Mouse (Mus musculus): ENCODE measurements around the gene Lamtor1.
A peak's percentile ranks its signal among the peaks of the same experiment; 100 is the strongest.
"Not testable (repeated sequence)": the region's sequence is repeated elsewhere in the genome, so short reads cannot be mapped to it uniquely, and the experiment has no call there.

Lamtor1 gene

DNA sequence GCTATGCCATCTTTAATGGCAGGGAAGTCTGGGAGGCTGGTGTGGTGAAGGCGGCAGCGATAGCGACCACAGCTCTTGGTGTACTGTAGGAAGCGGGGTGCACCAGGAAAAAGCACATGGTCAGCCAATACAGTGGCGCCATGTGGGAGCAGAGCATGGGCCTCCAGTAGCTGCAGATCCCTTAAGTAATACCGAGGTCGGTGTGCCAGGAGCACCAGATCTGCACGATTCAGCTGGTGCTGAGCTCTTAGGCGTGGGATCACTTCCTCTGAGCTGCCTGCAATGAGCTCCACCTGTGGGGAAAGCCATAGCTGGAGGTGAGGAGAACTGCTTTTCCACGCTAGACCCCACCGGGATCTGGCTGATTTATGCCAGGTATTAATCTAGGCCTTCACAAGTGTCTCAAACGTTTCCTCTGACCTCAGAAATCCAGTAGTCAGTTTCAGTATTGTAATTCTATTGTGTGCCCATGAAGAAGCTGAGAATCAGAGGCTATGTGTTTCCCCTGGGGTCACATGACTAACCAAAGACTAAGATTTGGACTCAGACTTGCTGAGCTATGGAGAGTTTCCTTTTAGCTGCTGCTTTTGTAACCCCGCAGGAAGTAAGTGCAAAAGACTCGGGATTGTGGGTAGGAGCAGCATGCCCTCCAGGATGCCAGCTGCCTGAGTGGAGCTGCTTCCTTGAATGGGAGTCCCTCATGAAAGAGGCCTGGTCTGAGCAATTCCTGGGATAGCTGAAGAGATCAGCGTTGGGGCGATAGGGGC lies 5.2 kb upstream of the Lamtor1 start:
- no peak for DNase-seq

DNA sequence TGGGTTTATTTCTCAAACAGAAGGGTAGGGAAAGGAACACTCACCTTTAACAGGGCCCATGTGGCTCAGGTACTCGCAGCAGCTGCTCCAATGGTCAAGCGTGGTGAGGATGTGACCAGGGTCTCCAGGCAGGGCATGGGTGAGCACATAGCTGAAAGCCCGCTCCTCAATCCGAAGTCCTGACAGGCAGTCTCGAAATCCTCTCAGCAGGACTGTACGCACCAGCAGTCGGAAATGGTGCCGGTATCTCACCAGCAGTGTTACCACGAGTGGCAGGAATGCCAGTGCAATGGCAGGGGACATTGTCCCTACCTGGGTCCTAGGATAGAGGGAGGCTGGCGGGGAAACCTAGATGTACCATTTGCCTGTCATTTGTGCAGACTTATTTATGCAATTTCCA lies 3.7 kb upstream of the Lamtor1 start:
- DNase-seq, result no peak

DNA sequence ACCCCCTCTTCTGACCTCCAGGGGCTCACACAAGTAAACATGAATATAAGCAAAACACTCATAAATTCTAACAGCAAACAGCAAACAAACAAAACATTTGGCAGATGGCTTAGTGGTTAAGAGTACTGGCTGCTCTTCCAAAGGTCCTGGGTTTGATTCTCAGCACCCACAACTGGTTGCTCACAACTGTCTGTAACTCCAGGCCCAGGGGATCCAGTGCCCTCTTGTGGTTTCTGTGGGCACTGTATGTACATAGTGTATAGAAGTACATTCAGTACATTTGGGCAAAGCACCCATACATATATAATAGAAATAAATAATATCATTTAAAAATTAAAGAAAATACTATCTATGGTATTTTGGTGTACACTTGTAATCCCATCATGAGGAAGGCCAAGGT lies 2.9 kb upstream of the Lamtor1 start:
- DNase-seq, result no peak

DNA sequence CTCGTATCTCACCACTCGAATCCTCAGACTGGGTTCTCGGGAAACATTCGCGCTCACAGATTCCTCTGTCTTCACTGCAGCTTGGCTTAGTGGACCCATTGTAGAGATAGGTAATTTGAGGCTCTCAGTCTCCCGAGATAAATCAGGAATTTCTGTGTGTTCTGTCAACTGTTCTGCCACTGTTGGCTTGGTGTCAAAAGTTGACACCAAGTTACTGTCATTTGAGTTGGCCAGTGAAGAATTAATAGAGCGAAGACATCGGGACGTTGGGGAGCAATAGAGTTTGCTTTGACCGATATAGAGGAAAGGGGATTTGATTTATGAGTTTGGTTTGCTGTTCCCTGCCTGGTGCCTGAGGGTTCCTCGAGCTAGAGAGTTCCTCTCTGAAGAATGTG lies 580 bp downstream of the Lamtor1 start, which contains the start of gene Tomt:
TSS of gene Tomt (minus strand) at position 73 of the 395 bp plus-strand sequence.
- no peak for DNase-seq

DNA sequence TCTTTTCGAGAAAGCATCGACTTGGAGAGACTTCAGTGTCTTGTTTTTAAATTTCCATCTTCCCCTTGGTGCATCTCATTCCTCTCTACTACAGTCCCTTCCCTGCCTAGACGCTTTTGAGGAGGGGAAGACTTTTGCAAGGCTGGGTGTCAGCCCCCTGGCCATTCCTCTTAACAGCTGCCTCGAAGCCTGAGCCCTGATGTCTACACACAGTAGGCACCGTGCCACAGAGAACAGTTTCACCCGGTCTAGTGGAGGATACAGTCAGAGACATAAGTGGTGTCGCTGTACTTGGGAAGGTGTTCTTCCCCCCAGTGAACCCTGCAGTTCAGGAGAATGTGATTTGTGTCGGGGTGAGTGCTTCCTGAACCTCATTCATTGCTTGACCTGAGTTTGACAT lies 992 bp downstream of the Lamtor1 start:
- DNase-seq, result no peak

DNA sequence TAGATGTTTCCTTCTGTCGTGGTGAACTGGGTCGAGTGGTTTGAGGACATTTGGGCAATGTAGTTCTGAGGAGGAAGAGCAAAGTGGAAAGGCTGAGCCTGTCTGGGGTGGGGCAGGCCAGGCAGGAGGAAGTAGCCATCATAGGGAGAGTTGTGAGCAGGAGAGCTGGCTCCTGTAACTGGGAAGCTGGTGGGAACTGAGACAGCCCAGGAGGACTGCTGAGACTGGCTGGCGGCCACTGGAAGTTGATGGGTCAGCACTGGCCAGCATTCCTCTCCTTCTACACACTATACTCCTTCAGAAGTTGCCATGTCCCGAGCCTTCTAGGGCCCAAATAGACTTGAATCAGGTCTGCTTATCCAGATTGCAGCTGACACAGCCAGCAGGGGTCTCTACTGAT lies 2.7 kb downstream of the Lamtor1 start:
- no peak for DNase-seq

DNA sequence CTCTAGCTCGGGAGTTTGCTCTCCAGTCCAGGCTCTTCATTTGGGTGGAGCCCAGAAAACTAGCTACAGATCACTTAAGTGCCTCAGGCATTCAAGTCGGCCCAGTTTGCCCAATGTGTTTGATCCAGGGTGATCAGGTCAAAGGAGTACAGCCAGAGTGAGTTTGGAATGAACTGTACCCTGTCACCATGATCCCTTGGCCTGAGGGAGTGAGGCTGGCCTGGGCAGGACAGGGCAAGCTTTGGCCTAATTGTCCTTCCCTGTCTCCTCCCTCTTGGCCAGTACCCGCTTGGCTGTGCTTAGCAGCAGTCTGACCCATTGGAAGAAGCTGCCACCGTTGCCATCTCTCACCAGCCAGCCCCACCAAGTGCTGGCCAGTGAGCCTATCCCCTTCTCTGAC lies 4.4 kb downstream of the Lamtor1 start:
- no peak for DNase-seq

DNA sequence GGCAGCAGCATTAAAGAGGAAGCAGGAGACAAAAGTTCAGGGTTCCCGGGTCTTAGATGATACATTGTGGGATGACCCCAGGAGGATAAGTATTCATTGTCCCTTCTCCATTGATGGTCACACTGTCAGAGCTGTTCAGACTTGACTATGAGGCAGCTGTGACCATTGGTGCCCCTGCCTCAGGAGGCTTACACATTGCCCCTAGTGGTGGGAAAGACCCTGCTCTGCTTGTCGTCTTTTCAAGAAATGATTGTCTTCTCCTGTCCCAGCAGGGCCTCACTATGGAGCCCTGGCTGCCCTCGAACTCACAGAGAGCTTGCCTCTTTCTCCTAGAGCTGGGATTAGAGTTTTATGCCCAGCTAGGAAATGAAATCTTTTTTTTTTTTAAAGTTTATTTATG lies 6.3 kb downstream of the Lamtor1 start:
- DNase-seq, result no peak

DNA sequence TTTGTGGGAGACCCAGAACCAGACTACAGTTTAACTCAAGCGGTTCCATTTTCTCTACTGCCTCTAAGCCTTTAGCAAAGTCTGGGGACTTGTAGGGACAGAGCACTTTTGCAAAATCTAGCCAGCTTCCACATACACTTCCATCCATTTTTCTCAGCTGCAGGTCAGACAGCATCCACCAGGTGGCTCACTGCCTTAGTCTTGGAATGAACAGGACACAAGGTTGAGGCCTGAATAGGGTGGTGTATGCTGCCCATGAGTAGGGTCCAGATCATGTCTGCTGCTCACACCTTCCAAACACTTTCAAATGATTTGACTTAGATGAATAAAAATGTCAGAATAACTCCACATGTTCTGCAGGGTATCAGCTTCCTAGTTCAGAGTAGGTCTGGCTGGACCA lies 12.4 kb downstream of the Lamtor1 start:
- DNase-seq, result peak; percentile 63

DNA sequence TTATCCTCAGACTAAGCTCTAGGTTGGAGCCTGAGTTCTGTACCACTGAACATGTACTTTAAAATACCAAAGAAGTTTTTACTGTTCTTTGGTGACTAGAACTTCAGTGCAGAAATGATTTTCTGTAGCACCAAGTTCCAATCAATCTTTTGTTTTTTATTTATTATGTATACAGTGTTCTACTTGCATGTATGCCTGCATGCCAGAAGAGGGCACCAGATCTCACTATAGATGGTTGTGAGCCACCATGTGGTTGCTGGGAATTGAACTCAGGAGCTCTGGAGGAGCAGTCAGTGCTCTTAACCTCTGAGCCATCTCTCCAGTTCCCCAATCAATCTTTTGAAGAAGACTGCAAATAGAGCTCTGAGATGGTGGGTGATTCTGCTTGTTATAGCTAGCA lies 20.2 kb downstream of the Lamtor1 start:
- not testable (repeated sequence) for DNase-seq

DNA sequence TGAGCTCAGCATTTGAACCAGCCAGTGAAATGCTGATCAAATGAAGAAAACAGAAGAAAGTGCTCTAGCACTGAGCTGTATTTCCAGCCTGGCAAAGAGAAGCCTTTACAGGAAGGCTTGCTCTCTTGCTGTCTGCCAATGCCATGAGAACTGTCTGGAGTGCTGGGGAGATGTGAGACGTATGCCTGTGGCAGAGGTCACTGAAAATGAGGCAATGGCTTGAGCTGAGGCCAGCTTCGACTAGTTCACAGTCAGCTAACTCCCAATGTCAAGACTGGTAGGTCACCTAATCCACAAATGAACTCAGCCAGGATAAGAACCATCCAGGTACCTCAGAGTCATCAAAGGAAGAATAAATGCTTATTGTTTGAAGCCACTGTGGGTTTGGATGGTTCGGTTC lies 22.4 kb downstream of the Lamtor1 start:
- no peak for DNase-seq

DNA sequence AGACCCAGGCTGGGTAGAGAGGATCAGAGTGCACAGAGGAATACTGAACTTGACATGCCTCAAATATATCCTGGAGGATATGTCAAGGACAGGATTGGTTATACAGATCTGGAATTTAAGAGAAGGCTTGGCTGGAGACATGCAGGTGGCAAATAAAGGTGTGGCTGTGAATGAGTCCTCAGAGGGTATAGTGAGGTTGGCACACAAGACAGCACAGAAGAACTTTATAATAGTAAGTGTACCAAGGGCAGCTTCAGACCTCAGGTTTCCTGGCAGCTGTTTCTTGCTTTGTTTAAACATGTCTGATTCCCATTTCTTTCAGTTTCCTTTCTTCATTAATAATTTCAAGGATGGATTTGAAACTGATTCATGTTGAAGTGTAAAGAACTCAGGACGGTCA lies 26.8 kb downstream of the Lamtor1 start:
- DNase-seq, result no peak

DNA sequence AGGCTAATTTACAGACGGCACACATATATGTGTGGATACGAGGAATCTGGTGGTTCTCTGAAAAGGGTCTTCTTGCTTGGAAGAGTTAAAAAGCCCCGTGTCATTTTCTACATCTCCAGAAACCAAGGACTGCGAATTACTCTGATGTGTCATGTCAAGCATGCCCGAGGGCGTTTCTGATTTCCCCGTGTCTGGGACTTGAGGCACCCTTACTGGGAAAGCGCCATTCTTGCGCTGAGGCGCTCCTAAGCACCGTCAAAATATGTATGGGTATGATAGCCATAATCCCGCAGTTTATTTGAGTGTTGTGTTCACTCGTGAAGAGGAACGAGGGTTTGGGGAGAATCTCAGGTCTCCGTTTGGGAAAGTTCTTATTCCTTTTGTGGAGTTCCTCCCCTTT lies 27.6 kb downstream of the Lamtor1 start:
- no peak for DNase-seq

DNA sequence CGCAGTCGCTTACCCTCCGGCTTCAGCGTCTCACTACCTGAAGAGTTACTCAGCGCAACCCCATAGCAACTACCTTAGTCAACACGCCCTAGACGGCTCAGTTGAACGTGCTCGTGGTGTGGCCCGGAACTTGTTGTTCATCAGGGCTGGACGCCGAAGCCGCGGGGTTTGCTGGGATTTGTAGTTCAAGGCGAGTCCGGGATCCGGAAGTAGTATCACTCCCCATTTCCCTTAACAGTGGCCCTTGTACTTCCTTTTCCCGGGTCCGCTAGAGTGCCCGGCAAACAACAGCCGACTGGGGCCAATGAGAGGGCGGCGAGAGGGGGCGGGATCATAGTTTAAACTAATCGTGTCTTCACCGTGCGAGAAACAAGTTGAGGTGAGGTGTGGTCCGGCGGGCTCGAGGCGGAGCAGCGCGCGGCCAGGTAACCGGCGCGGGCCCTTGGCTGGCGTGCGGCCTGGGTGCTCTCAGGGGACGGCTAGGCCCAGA lies 28.1 kb downstream of the Lamtor1 start, which contains the start of the genes Lrrc51 and Numa1:
TSS of gene Lrrc51 (minus strand) at position 145 of the 490 bp plus-strand sequence.
TSS of gene Numa1 (plus strand) at position 361 of the 490 bp plus-strand sequence.
- DNase-seq, result peak; percentile 96

DNA sequence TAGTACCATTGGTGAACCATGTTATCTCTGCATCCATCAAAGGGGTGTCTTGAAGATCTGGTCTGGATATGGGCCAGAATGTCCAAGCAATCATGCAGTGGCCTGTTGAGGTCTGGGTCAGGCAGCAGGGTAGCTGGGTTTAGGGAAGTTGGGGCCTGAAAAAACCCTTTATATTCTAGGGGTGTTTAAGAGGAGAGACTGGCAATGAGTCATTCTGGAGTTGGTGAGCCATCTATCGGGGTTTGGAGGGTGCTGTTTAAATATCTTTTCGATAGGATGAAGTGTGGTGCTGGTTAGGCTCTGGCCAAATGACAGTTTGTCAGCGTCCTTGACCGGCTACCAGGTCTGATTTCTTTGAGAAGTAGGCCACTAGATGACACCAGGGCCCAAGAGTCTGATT lies 30.3 kb downstream of the Lamtor1 start:
- no peak for DNase-seq

DNA sequence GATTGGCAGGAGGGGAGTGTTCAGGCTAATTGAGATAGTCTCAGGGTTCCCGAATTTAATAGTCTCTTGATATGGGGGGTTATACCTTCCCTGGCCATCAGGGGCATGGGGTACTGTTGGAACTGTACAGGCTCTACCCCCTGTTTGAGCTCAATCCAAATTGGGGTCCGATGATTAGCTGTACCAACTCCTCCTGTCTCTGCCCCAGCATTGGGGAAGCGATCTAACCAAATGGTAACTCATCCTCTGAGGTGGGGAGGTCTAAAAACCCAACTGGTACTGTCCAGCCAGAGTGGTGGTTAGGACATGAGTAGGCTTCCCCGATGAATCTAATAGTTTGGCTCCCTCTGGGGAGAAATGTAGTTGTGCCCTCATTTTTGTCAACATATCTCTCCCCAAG lies 31.3 kb downstream of the Lamtor1 start:
- DNase-seq, result no peak

DNA sequence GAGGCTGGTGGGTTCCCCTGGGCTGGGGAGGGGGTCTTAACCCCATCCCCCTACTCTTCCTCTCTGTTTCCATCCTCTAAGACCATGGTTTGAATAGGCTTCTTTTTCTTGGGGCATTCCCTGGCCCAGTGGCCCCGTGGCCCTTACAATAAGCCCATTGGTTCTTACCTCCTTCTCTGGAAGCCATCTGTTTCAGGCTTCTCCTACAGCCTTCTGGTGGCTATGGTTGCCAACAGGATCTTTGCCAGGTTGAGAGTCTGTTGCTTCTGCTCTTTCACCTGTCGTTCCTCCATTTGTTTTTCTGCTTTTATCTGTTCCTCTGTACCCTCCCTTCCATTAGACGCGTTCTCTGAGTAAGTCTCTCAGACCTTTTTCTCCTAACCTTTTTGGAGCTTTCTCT lies 31.9 kb downstream of the Lamtor1 start:
- DNase-seq, result no peak

DNA sequence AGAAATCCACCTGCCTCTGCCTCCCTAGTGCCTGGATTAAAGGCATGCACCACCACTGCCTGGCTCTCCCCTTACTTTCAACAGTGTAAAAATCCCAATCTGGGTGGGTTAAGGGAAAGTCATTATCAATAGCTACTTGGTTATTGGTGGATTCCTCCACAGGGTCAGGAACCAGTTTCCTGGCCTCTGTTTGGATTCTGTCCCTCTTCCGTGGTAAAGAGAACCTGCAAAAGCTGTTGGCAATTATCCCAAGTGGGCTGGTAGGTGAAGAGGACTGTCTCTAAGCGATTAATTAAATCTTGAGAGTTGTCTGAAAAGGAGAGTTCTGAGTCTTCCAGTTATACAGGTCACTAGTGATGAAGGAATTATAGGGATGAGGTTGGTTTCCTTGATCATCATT lies 32.6 kb downstream of the Lamtor1 start:
- DNase-seq, result no peak

DNA sequence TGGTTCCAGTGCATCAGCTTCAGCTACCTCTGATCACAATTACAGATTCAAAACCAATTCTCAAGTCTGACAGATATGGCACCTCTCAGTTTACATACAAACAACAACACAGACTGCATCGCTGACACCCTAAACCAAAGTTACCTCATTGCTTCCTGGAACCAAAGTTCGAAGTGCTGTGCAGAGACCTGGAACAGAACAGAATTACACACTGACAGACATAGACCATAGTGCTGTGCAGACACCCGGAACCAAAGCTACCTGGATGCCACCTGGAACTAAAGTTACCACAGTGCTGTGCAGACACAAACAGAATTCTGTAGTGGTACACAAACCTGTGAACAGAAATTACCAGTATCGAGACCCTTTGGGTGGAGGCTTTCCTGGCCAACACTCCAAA lies 34.1 kb downstream of the Lamtor1 start:
- no peak for DNase-seq

DNA sequence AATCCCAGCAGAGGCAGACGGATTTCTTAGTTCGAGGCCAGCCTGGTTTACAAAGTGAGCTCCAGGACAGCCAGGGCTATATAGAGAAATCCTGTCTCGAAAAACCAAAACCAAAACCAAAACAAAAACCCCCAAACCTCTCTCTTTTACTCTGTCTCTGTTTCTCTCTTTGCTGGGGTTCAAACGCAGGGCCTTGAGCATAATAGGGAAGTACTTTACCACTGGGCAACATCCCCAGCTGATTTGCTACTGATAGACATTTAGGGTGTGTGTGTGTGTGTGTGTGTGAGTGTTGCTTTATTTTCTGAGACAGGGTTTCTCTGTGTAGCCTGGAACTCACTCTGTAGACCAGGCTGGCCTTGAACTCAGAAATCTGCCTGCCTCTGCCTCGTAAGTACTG lies 43.3 kb downstream of the Lamtor1 start:
- DNase-seq, result not testable (repeated sequence)

DNA sequence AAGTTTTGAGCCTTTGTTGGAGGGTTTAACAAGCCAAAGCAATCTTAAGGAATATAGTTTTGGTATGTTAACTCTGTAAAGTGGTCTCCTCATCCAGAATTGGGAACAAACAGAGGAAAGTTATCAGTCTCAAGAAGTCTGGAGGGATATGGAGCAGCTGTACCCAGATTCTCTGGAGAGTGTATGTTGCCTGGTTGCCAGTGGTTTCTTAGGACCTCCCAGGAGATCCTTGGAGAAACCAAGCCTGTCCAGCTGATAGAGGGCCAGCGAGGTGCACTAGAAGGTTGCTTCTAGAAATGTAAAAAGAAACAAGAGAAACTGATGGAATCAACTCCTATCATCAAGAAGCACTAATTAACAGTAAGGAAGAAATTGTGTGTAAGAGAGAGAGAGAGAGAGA lies 45.9 kb downstream of the Lamtor1 start:
- DNase-seq, result no peak

DNA sequence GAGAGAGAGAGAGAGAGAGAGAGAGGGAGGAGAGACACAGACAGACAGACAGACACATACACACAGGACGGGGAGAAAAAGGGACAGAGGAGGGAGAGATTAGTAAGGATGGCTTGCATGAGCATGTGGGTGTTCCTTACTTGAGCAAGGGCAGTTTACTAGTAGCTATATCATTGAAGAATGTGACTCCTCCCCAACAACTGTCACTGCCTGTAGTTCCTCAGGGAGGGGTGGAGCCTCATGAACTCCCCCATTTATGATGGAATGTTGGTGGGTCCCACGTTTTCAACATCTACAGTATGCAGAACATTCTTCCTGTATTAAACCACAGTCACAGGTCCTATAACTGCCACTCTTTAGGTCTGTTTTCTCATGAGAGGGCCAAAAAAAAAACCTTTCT lies 46.4 kb downstream of the Lamtor1 start:
- DNase-seq, result no peak

DNA sequence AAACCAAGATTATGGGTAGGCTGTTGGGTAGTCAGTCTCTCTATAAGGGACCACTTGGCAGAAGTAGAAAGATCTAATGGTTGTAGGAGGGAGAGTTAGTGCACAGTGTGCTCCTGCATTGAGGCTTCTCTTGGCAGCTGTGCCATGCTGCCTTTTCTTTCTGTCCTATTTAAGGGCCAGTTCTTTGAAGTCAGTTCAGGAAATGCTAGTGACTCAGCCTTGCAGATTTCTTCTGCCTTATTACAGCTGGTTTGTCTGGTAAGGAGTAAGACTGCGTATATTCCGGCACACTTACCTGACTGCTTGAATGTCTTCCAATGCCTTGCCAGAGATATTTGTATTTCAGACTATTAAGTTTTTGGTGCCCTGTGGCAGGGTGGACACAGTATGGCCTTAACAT lies 48.5 kb downstream of the Lamtor1 start:
- no peak for DNase-seq

DNA sequence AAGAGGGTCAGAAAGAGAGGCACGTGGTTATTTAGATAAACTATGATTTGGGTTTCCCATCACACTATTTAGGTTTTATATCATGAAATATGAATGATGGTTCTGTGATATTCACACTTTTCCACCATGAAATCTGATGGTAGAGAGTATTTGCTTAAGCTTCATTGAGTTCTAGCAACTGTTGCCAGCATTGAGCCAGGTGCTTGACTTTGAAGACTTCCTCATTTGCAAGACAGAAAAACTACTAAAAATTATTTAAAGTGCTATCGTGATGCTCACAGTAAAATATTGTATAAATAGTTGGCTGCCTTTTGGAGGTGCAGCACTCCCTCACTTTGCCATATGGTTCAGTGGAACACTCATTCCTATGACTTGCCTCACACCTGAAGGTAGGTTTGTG lies 49.6 kb downstream of the Lamtor1 start:
- no peak for DNase-seq

DNA sequence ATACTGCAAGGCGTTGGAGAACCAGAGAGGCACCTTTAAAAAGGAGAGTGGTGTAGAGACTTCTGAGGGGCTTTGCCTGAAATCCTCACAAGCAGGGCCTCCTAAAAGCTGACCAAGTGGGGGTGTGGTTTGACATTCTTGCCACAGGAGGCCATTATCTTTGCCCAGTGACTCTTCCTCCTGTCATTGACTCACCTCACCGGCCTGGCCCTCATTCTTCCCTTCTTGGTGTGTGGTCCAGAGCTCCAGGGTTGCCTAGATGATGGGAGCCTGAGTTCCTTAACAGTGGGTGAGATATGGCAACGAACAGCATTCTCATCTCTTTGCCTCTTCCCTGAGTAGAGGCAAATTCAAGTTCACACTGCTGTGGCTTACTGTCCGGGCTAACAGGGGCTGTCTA lies 50.2 kb downstream of the Lamtor1 start:
- no peak for DNase-seq
